Mouse (Mus musculus): ENCODE data around the gene Nlrp10.

Gene Nlrp10

DNA sequence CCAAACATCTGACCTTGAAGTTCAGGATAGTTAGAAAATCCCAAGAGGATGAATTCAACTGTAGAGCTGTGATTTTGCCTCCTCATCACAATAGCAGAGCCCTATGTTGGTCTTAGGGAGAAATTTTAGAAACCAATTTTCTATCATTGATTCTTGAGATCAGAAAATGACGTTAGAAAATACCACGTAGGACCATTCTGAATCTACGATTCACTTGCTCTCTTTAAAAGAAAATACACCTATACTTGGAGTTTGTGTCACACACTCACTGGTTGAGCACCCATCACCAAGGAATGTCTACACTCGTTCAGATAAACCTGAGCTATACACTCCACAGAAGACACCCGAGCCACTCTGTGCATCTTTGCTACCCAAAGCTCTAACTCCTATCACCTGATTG is 35.7 kb downstream of the Nlrp10 start, which contains the start of gene Olfr519:
TSS of gene Olfr519 (minus strand) at position 101 of the 400 bp plus-strand sequence.
- DNase-seq (ENCODE audit: low spot score in 2 of 2): no peak

DNA sequence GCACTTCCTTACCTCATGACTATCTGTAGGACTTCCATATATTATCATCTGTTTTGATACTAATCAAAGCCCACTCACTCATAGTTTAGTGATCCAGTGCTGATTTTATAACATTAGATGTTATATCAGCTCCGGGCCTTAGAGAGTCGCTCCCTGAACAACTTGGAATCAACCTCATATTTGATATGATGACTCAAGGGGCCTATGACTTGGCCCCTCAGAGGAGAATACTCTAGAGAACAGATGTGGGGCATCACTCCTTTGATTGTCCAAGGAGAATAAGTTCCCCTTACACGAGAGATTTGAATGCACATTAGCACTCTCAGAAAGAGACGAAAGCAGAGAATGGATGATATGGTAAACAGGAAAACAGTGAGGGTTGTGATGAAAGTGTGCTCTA is 45.1 kb downstream of the Nlrp10 start, which contains the start of gene Olfr518:
TSS of gene Olfr518 (minus strand) at position 101 of the 400 bp plus-strand sequence.
- no peak for DNase-seq (ENCODE audit: low spot score in 2 of 2)

DNA sequence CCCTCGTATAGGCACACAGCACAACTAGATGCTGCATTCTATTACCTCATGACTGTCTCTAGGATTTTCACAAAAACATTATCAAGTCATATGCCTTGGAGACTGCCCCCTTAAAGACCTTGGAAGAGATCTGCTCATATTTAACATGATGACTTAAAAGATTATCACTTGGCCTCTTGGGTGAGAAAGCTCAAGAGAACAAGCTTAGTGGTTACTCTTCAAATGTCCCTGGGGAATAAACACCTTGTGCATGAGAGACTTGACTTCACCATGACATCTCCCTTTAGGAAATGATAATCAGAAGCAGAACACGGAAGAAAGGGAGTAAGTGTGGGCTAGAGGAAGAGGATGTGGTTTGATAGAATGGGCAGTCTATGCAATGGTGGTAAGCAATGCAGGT is 57.7 kb downstream of the Nlrp10 start, which contains the start of gene Olfr517:
TSS of gene Olfr517 (minus strand) at position 101 of the 400 bp plus-strand sequence.
- DNase-seq (ENCODE audit: low spot score in 2 of 2): no peak

All from frontal cortex, postnatal 10 days (tissue).